Mouse (Mus musculus): ENCODE data around the gene Myh4. TPM values are rescaled to one million over a fixed set of nuclear protein-coding genes. Genes with fewer than 3 reads are reported as not detected.

Myh4 gene
- total RNA-seq, 1 experiment, result 0.09 TPM

DNA sequence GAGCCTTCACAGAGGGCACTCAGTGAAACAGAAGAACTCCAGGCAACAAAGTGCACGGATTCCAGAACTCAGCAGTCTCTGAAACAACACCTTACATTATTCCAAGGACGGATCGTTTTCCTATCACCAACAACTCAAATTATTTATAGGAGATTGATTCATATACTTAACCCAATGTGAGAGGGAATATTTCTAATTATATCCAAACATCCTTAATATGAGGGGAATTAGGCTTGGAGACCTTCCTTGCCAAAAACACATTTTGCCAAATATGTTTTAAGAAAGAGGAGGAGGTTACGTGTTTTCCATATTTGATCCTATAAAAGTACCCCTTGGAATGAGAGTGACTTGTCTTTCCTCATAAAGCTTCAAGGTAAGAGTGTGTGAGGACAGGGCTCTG lies 38.1 kb upstream of the Myh4 start, which contains the start of gene Myh1:
TSS of gene Myh1 (plus strand) at position 301 of the 400 bp plus-strand sequence.
- Histone ChIP-seq H3K9ac (ENCODE audit: insufficient read depth, low read depth, low read length, poor library complexity, severe bottlenecking) (no peak within 1 kb of the TSS), H3K9me3 (ENCODE audit: control insufficient read depth, insufficient read depth, low read depth, low read length) (no peaks in the 10 kb centered on the region), H3K27ac (ENCODE audit: insufficient read depth, low read depth, low read length, poor library complexity, severe bottlenecking) (no peak within 1 kb of the TSS), H3K4me1 (ENCODE audit: control insufficient read depth in 2 of 2, insufficient read depth in 2 of 2, low read length in 2 of 2, poor library complexity in 1 of 2) (no peaks in the 10 kb centered on the region), H3K36me3 (ENCODE audit: control insufficient read depth, insufficient read depth, low read length, poor library complexity, severe bottlenecking) (no peaks in the 10 kb centered on the region), H3K4me3 (ENCODE audit: insufficient read depth in 1 of 2, low read depth in 1 of 2, low read length in 2 of 2, poor library complexity in 1 of 2, severe bottlenecking in 1 of 2) (no peak within 1 kb of the TSS)
- TF ChIP-seq CHD2 (IDR thresholded peaks at IDR 0.05; ENCODE audit: low read depth, low read length) (no peak), ZNF384 (IDR thresholded peaks at IDR 0.05; ENCODE audit: low read depth, low read length) (no peak), HCFC1 (IDR thresholded peaks at IDR 0.05; ENCODE audit: borderline replicate concordance, insufficient read depth, low read length) (no peak), MAFK (IDR thresholded peaks at IDR 0.05; ENCODE audit: insufficient read depth, low read depth, low read length) (no peak), ZC3H11A (IDR thresholded peaks at IDR 0.05; ENCODE audit: borderline replicate concordance, low read depth, low read length) (no peak)
- in situ Hi-C loops (cut with MboI; ENCODE audit: low sequenced_read_pairs in 2 of 2, unreplicated experiment in 2 of 2), result no loop called here
- DNase-seq (ENCODE audit: low read depth, low spot score), result no peak

DNA sequence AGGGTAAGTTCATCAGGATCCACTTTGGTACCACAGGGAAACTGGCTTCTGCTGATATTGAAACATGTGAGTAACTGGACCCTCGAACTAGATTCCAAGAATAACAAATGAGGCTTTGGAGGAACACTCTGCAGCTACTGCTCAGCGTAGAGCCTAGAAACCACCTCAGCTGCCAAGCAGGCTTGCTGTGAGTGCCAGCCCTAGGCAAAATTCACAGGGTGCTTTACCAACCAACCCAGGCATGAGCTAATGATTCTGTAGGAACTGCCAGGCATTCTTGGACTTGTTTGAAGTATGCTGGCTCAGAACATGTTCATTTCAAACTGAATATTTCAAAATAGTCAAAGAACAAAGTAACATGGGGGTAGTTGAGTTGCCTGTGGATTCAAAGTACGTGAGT lies 33.1 kb upstream of the Myh4 start:
- no peaks in the 10 kb centered on the region for H3K9me3 ChIP-seq (ENCODE audit: control insufficient read depth, insufficient read depth, low read depth, low read length)
- H3K4me1 ChIP-seq (ENCODE audit: control insufficient read depth in 2 of 2, insufficient read depth in 2 of 2, low read length in 2 of 2, poor library complexity in 1 of 2), result no peaks in the 10 kb centered on the region
- in situ Hi-C loops (cut with MboI; ENCODE audit: low sequenced_read_pairs in 2 of 2, unreplicated experiment in 2 of 2), result no loop called here
- H3K4me3 ChIP-seq (ENCODE audit: insufficient read depth in 1 of 2, low read depth in 1 of 2, low read length in 2 of 2, poor library complexity in 1 of 2, severe bottlenecking in 1 of 2), result no peak overlapping the region
- H3K36me3 ChIP-seq (ENCODE audit: control insufficient read depth, insufficient read depth, low read length, poor library complexity, severe bottlenecking), result no peaks in the 10 kb centered on the region
- no peak overlapping the region for H3K9ac ChIP-seq (ENCODE audit: insufficient read depth, low read depth, low read length, poor library complexity, severe bottlenecking)
- no peak for DNase-seq (ENCODE audit: low read depth, low spot score)
- no peak overlapping the region for H3K27ac ChIP-seq (ENCODE audit: insufficient read depth, low read depth, low read length, poor library complexity, severe bottlenecking)
- no peak for TF ChIP-seq CHD2 (IDR thresholded peaks at IDR 0.05; ENCODE audit: low read depth, low read length)
- no peak for TF ChIP-seq HCFC1 (IDR thresholded peaks at IDR 0.05; ENCODE audit: borderline replicate concordance, insufficient read depth, low read length)
- TF ChIP-seq ZNF384 (IDR thresholded peaks at IDR 0.05; ENCODE audit: low read depth, low read length), result no peak
- TF ChIP-seq ZC3H11A (IDR thresholded peaks at IDR 0.05; ENCODE audit: borderline replicate concordance, low read depth, low read length), result no peak
- TF ChIP-seq MAFK (IDR thresholded peaks at IDR 0.05; ENCODE audit: insufficient read depth, low read depth, low read length), result no peak

DNA sequence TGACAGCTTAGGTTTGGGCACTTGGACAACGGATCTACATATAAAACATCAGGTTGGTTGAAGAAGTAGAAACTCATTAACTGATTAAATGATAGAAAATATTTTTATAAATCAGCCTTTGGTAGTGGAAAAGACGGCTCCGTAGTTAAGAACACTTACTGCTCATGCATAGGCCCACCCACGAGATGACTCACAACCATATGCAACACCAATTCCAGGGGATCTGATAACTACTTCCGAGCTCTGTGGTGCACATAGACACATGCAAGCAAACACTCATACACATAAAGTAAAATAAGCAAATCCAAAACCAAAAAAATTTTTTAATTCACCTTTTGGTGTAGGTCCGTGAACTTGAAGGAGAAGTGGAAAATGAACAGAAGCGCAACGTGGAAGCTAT lies 16.0 kb upstream of the Myh4 start:
- no peak overlapping the region for H3K4me3 ChIP-seq (ENCODE audit: insufficient read depth in 1 of 2, low read depth in 1 of 2, low read length in 2 of 2, poor library complexity in 1 of 2, severe bottlenecking in 1 of 2)
- in situ Hi-C loops (cut with MboI; ENCODE audit: low sequenced_read_pairs in 2 of 2, unreplicated experiment in 2 of 2), result no loop called here
- DNase-seq (ENCODE audit: low read depth, low spot score), result no peak
- H3K27ac ChIP-seq (ENCODE audit: insufficient read depth, low read depth, low read length, poor library complexity, severe bottlenecking), result no peak overlapping the region
- TF ChIP-seq ZNF384 (IDR thresholded peaks at IDR 0.05; ENCODE audit: low read depth, low read length) (no peak), MAFK (IDR thresholded peaks at IDR 0.05; ENCODE audit: insufficient read depth, low read depth, low read length) (no peak), HCFC1 (IDR thresholded peaks at IDR 0.05; ENCODE audit: borderline replicate concordance, insufficient read depth, low read length) (no peak), ZC3H11A (IDR thresholded peaks at IDR 0.05; ENCODE audit: borderline replicate concordance, low read depth, low read length) (no peak), CHD2 (IDR thresholded peaks at IDR 0.05; ENCODE audit: low read depth, low read length) (no peak)
- H3K4me1 ChIP-seq (ENCODE audit: control insufficient read depth in 2 of 2, insufficient read depth in 2 of 2, low read length in 2 of 2, poor library complexity in 1 of 2), result no peaks in the 10 kb centered on the region
- no peaks in the 10 kb centered on the region; the same call in 1 of the 2 replicates for H3K36me3 ChIP-seq (ENCODE audit: control insufficient read depth, insufficient read depth, low read length, poor library complexity, severe bottlenecking)
- no peaks in the 10 kb centered on the region for H3K9me3 ChIP-seq (ENCODE audit: control insufficient read depth, insufficient read depth, low read depth, low read length)
- no peak overlapping the region for H3K9ac ChIP-seq (ENCODE audit: insufficient read depth, low read depth, low read length, poor library complexity, severe bottlenecking)

DNA sequence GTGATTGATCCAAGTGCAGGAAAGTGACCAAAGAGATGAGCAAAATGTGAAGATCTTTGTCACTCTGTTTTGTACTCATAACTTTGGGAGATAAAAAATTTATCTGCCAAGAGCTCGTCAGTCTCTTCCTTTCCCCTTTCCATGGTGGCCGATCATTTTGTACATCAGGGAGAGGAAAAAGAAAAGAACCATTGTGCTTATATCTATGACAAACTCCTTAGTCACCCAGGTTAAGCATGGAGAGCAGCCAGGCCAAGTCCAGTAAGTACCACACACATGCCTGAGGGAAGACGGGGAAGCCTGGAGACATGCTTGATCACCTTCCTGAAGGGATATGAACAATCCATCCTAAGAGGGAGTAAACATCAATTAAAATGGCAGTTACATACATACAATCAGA lies 13.4 kb upstream of the Myh4 start:
- in situ Hi-C loops (cut with MboI; ENCODE audit: low sequenced_read_pairs in 2 of 2, unreplicated experiment in 2 of 2), result no loop called here
- no peaks in the 10 kb centered on the region; the same call in 1 of the 2 replicates for H3K36me3 ChIP-seq (ENCODE audit: control insufficient read depth, insufficient read depth, low read length, poor library complexity, severe bottlenecking)
- H3K9me3 ChIP-seq (ENCODE audit: control insufficient read depth, insufficient read depth, low read depth, low read length), result no peaks in the 10 kb centered on the region
- H3K27ac ChIP-seq (ENCODE audit: insufficient read depth, low read depth, low read length, poor library complexity, severe bottlenecking), result no peak overlapping the region
- TF ChIP-seq ZNF384 (IDR thresholded peaks at IDR 0.05; ENCODE audit: low read depth, low read length) (no peak), HCFC1 (IDR thresholded peaks at IDR 0.05; ENCODE audit: borderline replicate concordance, insufficient read depth, low read length) (no peak), MAFK (IDR thresholded peaks at IDR 0.05; ENCODE audit: insufficient read depth, low read depth, low read length) (no peak), ZC3H11A (IDR thresholded peaks at IDR 0.05; ENCODE audit: borderline replicate concordance, low read depth, low read length) (no peak), CHD2 (IDR thresholded peaks at IDR 0.05; ENCODE audit: low read depth, low read length) (no peak)
- H3K9ac ChIP-seq (ENCODE audit: insufficient read depth, low read depth, low read length, poor library complexity, severe bottlenecking), result no peak overlapping the region
- H3K4me1 ChIP-seq (ENCODE audit: control insufficient read depth in 2 of 2, insufficient read depth in 2 of 2, low read length in 2 of 2, poor library complexity in 1 of 2), result no peaks in the 10 kb centered on the region
- H3K4me3 ChIP-seq (ENCODE audit: insufficient read depth in 1 of 2, low read depth in 1 of 2, low read length in 2 of 2, poor library complexity in 1 of 2, severe bottlenecking in 1 of 2), result no peak overlapping the region
- DNase-seq (ENCODE audit: low read depth, low spot score), result no peak

DNA sequence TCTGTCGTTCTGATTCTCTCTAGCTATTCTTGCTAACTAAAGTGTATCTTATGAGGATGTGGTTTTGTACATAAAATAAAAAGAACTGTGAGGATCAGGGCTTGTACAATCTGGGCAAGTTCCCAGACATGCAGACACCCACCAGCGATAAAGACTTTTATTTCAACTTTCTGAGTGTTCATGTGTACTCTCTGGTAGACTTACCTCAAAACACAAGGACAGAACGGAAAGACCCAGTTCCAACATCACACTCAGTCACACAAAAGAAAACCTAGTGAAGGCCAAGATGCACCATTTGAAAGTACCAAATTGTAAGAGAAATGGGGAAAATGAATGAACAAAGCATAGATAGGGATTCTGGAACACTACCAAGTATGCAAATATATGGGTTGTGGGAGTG lies 9.1 kb upstream of the Myh4 start:
- in situ Hi-C loops (cut with MboI; ENCODE audit: low sequenced_read_pairs in 2 of 2, unreplicated experiment in 2 of 2), result no loop called here
- no peak overlapping the region for H3K27ac ChIP-seq (ENCODE audit: insufficient read depth, low read depth, low read length, poor library complexity, severe bottlenecking)
- no peaks in the 10 kb centered on the region for H3K9me3 ChIP-seq (ENCODE audit: control insufficient read depth, insufficient read depth, low read depth, low read length)
- no peaks in the 10 kb centered on the region for H3K36me3 ChIP-seq (ENCODE audit: control insufficient read depth, insufficient read depth, low read length, poor library complexity, severe bottlenecking)
- DNase-seq (ENCODE audit: low read depth, low spot score), result no peak
- no peak for TF ChIP-seq MAFK (IDR thresholded peaks at IDR 0.05; ENCODE audit: insufficient read depth, low read depth, low read length)
- no peak for TF ChIP-seq ZNF384 (IDR thresholded peaks at IDR 0.05; ENCODE audit: low read depth, low read length)
- TF ChIP-seq HCFC1 (IDR thresholded peaks at IDR 0.05; ENCODE audit: borderline replicate concordance, insufficient read depth, low read length), result no peak
- TF ChIP-seq ZC3H11A (IDR thresholded peaks at IDR 0.05; ENCODE audit: borderline replicate concordance, low read depth, low read length), result no peak
- no peak for TF ChIP-seq CHD2 (IDR thresholded peaks at IDR 0.05; ENCODE audit: low read depth, low read length)
- H3K4me1 ChIP-seq (ENCODE audit: control insufficient read depth in 2 of 2, insufficient read depth in 2 of 2, low read length in 2 of 2, poor library complexity in 1 of 2), result no peaks in the 10 kb centered on the region
- no peak overlapping the region for H3K9ac ChIP-seq (ENCODE audit: insufficient read depth, low read depth, low read length, poor library complexity, severe bottlenecking)
- no peak overlapping the region for H3K4me3 ChIP-seq (ENCODE audit: insufficient read depth in 1 of 2, low read depth in 1 of 2, low read length in 2 of 2, poor library complexity in 1 of 2, severe bottlenecking in 1 of 2)
